ENCODE assay signal across 9 mouse cellular contexts in the genomic region with DNA sequence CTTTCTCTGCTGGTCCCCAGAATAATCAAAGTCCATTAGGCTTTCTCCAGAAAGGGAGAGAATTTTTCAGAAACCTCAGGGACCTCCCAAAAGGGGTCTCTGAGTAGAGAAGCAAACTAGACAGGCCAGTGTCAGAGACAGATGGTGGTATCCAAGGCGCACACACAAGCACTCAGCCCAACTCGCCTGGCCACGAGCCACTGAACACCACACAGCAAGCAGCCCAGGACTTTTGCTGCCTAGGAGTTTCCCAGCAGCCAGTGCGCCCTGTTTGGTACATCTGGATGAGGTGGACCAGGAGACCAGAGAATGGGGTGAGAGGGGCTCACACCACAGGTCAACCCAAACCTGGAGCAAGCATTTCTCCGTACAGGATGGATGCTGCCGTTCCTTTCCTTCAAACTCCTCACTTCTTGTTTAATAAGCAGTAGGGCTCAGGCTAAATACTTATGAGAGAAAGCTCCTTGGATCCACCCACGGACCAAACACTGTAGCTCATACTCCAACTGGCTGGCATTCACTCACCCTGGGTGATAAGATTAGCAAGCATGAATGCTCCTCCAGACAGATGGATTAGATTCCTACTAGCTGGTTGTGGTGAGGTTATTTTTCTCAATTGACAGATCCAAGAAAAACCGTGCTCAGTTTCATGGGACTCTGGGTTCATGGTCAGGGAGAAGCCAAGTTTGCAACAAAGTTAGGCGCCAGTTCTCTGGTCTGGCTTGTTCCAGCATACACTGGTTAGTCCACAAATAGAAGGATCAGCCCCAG. TPM values are rescaled to one million over a fixed set of nuclear protein-coding genes. Genes with fewer than 3 reads are reported as not detected.
DNase-seq lines count a peak whose midpoint lies in the region; ATAC-seq and TF ChIP-seq lines count a peak whose summit lies in the region.
"Had no signal": no experiment of that assay in that cellular context is flagged by ENCODE, and none has a peak within 500 bp of the region (broad histone marks: within the 10 kb centered on the region; RNA-seq: fewer than 3 reads in every experiment).

No protein-coding gene starts in this region.

- H3K4me3 ChIP-seq in lung, embryonic 16.5 days (ENCODE audit: low read length), result no peak overlapping the region
- H3K4me3 ChIP-seq in lung, adult 2 months (replicated peaks; ENCODE audit: extremely low read depth, low read depth, low read length), result no peak overlapping the region
- peak overlapping the region; percentile 77 for H3K4me3 ChIP-seq in hindbrain, embryonic 16.5 days (ENCODE audit: low read length)
- peak overlapping the region; percentile 63 for H3K4me3 ChIP-seq in neural tube, embryonic 15.5 days (replicated peaks)
- H3K4me3 ChIP-seq in liver, embryonic 11.5 days (ENCODE audit: low read depth, low read length), result no peak overlapping the region

- intact Hi-C loops in gastrocnemius, postnatal 36 days (cut with DNase I), result no loop called here

- WGBS in lung, embryonic 16.5 days, result 47% methylated on average over 9 of the region's 9 CpGs
- 65% methylated on average over 9 of the region's 9 CpGs for WGBS in lung, adult 2 months
- 32% methylated on average over 9 of the region's 9 CpGs for WGBS in hindbrain, embryonic 16.5 days
- WGBS in neural tube, embryonic 15.5 days, result 40% methylated on average over 9 of the region's 9 CpGs
- WGBS in liver, embryonic 11.5 days, result 64% methylated on average over 9 of the region's 9 CpGs

- no peaks in the 10 kb centered on the region for H3K36me3 ChIP-seq in lung, embryonic 16.5 days (ENCODE audit: control insufficient read depth, insufficient read depth, low read length)
- H3K36me3 ChIP-seq in hindbrain, embryonic 16.5 days (ENCODE audit: control insufficient read depth, insufficient read depth, low read length), result no peaks in the 10 kb centered on the region
- no peaks in the 10 kb centered on the region for H3K36me3 ChIP-seq in neural tube, embryonic 15.5 days
- H3K36me3 ChIP-seq in liver, embryonic 11.5 days (ENCODE audit: control insufficient read depth, insufficient read depth, low read length), result no peaks in the 10 kb centered on the region

- H3K4me2 ChIP-seq in lung, embryonic 16.5 days (ENCODE audit: low read depth, low read length), result peak overlapping the region; percentile 97; the same call in 1 of the 2 replicates
- H3K4me2 ChIP-seq in hindbrain, embryonic 16.5 days (ENCODE audit: low read length), result peak overlapping the region; percentile 93
- peak overlapping the region; percentile 78 for H3K4me2 ChIP-seq in neural tube, embryonic 15.5 days
- H3K4me2 ChIP-seq in liver, embryonic 11.5 days, result no peak overlapping the region

- no peak for ATAC-seq in lung, embryonic 16.5 days (ENCODE audit: low read depth)
- no peak; the same call in 1 of the 2 replicates for ATAC-seq in hindbrain, embryonic 16.5 days
- ATAC-seq in neural tube, embryonic 15.5 days (ENCODE audit: low FRiP score), result no peak
- ATAC-seq in liver, embryonic 11.5 days (replicated peaks; ENCODE audit: low FRiP score), result no peak

- no peak overlapping the region for H3K27ac ChIP-seq in lung, embryonic 16.5 days (ENCODE audit: low read length)
- H3K27ac ChIP-seq in hindbrain, embryonic 16.5 days (ENCODE audit: low read depth, low read length), result no peak overlapping the region
- no peak overlapping the region for H3K27ac ChIP-seq in neural tube, embryonic 15.5 days (replicated peaks)
- H3K27ac ChIP-seq in liver, embryonic 11.5 days (ENCODE audit: low read depth, low read length), result no peak overlapping the region
- H3K27ac ChIP-seq: liver, embryonic 14.5 days had no signal

- no peak for TF ChIP-seq CTCF in lung, adult 2 months (IDR thresholded peaks at IDR 0.05; ENCODE audit: insufficient read depth, low read length)

- H3K4me1 ChIP-seq in lung, embryonic 16.5 days (replicated peaks; ENCODE audit: control insufficient read depth, insufficient read depth, low read length), result peaks cover 18% of the 10 kb centered on the region
- peaks cover 9% of the 10 kb centered on the region for H3K4me1 ChIP-seq in lung, adult 2 months (ENCODE audit: control insufficient read depth, insufficient read depth, low read length)
- H3K4me1 ChIP-seq in hindbrain, embryonic 16.5 days (ENCODE audit: control insufficient read depth, insufficient read depth, low read depth, low read length), result peaks cover 25% of the 10 kb centered on the region
- H3K4me1 ChIP-seq in neural tube, embryonic 15.5 days, result peaks cover 53% of the 10 kb centered on the region
- peaks cover 11% of the 10 kb centered on the region; the same call in 1 of the 2 replicates for H3K4me1 ChIP-seq in liver, embryonic 11.5 days (replicated peaks; ENCODE audit: control insufficient read depth, insufficient read depth, low read length)

- H3K9ac ChIP-seq in lung, embryonic 16.5 days (ENCODE audit: low read length), result no peak overlapping the region
- no peak overlapping the region for H3K9ac ChIP-seq in hindbrain, embryonic 16.5 days (ENCODE audit: low read depth, low read length)
- no peak overlapping the region for H3K9ac ChIP-seq in neural tube, embryonic 15.5 days (replicated peaks)
- no peak overlapping the region for H3K9ac ChIP-seq in liver, embryonic 11.5 days (ENCODE audit: low read depth, low read length)
- H3K9ac ChIP-seq: liver, embryonic 14.5 days had no signal

- no peak for TF ChIP-seq POLR2A in lung, adult 2 months (IDR thresholded peaks at IDR 0.05; ENCODE audit: borderline replicate concordance, extremely low read depth, low read depth, low read length)

- peaks cover 23% of the 10 kb centered on the region for H3K27me3 ChIP-seq in lung, embryonic 16.5 days (ENCODE audit: control insufficient read depth, insufficient read depth, low read depth, low read length)
- 0 out of 2 replicates have a peak, but pooled peaks cover 2% of the 10 kb centered on the region for H3K27me3 ChIP-seq in hindbrain, embryonic 16.5 days (replicated peaks; ENCODE audit: control insufficient read depth, insufficient read depth, low read length)
- H3K27me3 ChIP-seq in neural tube, embryonic 15.5 days (replicated peaks), result 0 out of 2 replicates have a peak, but pooled peaks cover 3% of the 10 kb centered on the region
- peaks cover 41% of the 10 kb centered on the region for H3K27me3 ChIP-seq in liver, embryonic 11.5 days (replicated peaks; ENCODE audit: control insufficient read depth, insufficient read depth, low read length)

- DNase-seq in adrenal gland, adult 2 months, result peak; percentile 29
- DNase-seq in adrenal gland, postnatal 10 days, result no peak
- DNase-seq in lung, adult 2 months, result no peak
- DNase-seq in liver, embryonic 11.5 days (ENCODE audit: low spot score), result no peak
- DNase-seq in gastrocnemius, postnatal 36 days, result no peak

- H3K9me3 ChIP-seq in lung, embryonic 16.5 days (ENCODE audit: control insufficient read depth, low read length), result no peaks in the 10 kb centered on the region
- no peaks in the 10 kb centered on the region for H3K9me3 ChIP-seq in hindbrain, embryonic 16.5 days (ENCODE audit: control insufficient read depth, low read length)
- H3K9me3 ChIP-seq in neural tube, embryonic 15.5 days (replicated peaks), result no peaks in the 10 kb centered on the region
- no peaks in the 10 kb centered on the region for H3K9me3 ChIP-seq in liver, embryonic 11.5 days (ENCODE audit: control insufficient read depth, low read length)

RNA-seq across cellular contexts. Expression of gene Whrn, which starts 2.3 kb away (rescaled TPM):
- 10 to 100 TPM; 51.5 to 57.1 TPM for total RNA-seq in adrenal gland, adult 2 months (2021)
- 96.9 and 101 TPM in 2 replicates for polyA plus RNA-seq in adrenal gland, adult 2 months (2012; rRNA removed)
- 10 to 100 TPM; 13.7 to 14.9 TPM for total RNA-seq in adrenal gland, postnatal 10 days (2021)
- polyA plus RNA-seq in lung, embryonic 16.5 days (2015; fragmentation: Nextera tagmentation; extraction: Ambion mirVana), result 2.6 and 2.7 TPM in 2 replicates
- 6.4 and 7.8 TPM in 2 replicates for polyA plus RNA-seq in lung, adult 2 months (2012; rRNA removed)
- 5.0 and 5.4 TPM in 2 replicates for polyA plus RNA-seq in hindbrain, embryonic 16.5 days (2015; fragmentation: Nextera tagmentation; extraction: Ambion mirVana)
- 5.5 and 5.6 TPM in 2 replicates for polyA plus RNA-seq in neural tube, embryonic 15.5 days (2015; fragmentation: Nextera tagmentation; extraction: Ambion mirVana)
- polyA plus RNA-seq in liver, embryonic 11.5 days (2014; fragmentation: Nextera tagmentation; extraction: Ambion mirVana), result 2.0 and 2.4 TPM in 2 replicates
- 1 to 10 TPM; 2.2 to 2.5 TPM for total RNA-seq in gastrocnemius, postnatal 36 days (2021)

RNA-seq across cellular contexts. Expression of gene Atp6v1g1, which starts 51.0 kb away (rescaled TPM):
- 100 to 1,000 TPM; 166 to 207 TPM for total RNA-seq in adrenal gland, adult 2 months (2021)
- 21.2 and 22.1 TPM in 2 replicates for polyA plus RNA-seq in adrenal gland, adult 2 months (2012; rRNA removed)
- 100 to 1,000 TPM; 128 to 131 TPM for total RNA-seq in adrenal gland, postnatal 10 days (2021)
- 271 and 284 TPM in 2 replicates for polyA plus RNA-seq in lung, embryonic 16.5 days (2015; fragmentation: Nextera tagmentation; extraction: Ambion mirVana)
- polyA plus RNA-seq in lung, adult 2 months (2012; rRNA removed), result 48.3 and 56.6 TPM in 2 replicates
- 389 and 410 TPM in 2 replicates for polyA plus RNA-seq in hindbrain, embryonic 16.5 days (2015; fragmentation: Nextera tagmentation; extraction: Ambion mirVana)
- polyA plus RNA-seq in neural tube, embryonic 15.5 days (2015; fragmentation: Nextera tagmentation; extraction: Ambion mirVana), result 402 and 431 TPM in 2 replicates
- polyA plus RNA-seq in liver, embryonic 11.5 days (2014; fragmentation: Nextera tagmentation; extraction: Ambion mirVana), result 191 and 204 TPM in 2 replicates
- 100 to 1,000 TPM; 209 to 253 TPM for total RNA-seq in gastrocnemius, postnatal 36 days (2021)

Comparison
In these comparisons a context has a peak if more than half of its experiments do, and no peak if none do; other contexts are left out.
1. H3K4me3 ChIP-seq: peak in hindbrain, embryonic 16.5 days (single experiment) and neural tube, embryonic 15.5 days (single experiment); none in lung, embryonic 16.5 days (single experiment), lung, adult 2 months (single experiment) and liver, embryonic 11.5 days (single experiment).
2. RNA of gene Whrn, which starts 2.3 kb away (polyA plus RNA-seq): 96.9 to 101 TPM in adrenal gland, adult 2 months; 6.4 to 7.8 TPM in lung, adult 2 months, 5.5 to 5.6 TPM in neural tube, embryonic 15.5 days, 5.0 to 5.4 TPM in hindbrain, embryonic 16.5 days, 2.6 to 2.7 TPM in lung, embryonic 16.5 days and 2.0 to 2.4 TPM in liver, embryonic 11.5 days; every median in the first group is over 10 times any median in the second.